Mouse (Mus musculus) small intestine, adult 2 months (tissue): ENCODE data around the gene Zfp981.

ENCODE experiments used
- CTCF ChIP-seq: fragments of 200-500 bp; IDR thresholded peaks from 2 replicates; pipeline ENCODE4 v1.5.1; 2012; ENCODE audit warnings: low read depth, mild to moderate bottlenecking, control low read depth, inconsistent platforms, low read length, moderate library complexity, mixed read lengths; ENCODE audit not compliant: insufficient replicate concordance, insufficient read length; ENCODE audit errors: extremely low read depth
- POLR2A ChIP-seq: fragments of 200-500 bp; IDR thresholded peaks from 2 replicates; pipeline ENCODE4 v1.6.1; 2012; ENCODE audit warnings: low read depth, mild to moderate bottlenecking, control low read depth, inconsistent platforms, low read length, moderate library complexity

DNA sequence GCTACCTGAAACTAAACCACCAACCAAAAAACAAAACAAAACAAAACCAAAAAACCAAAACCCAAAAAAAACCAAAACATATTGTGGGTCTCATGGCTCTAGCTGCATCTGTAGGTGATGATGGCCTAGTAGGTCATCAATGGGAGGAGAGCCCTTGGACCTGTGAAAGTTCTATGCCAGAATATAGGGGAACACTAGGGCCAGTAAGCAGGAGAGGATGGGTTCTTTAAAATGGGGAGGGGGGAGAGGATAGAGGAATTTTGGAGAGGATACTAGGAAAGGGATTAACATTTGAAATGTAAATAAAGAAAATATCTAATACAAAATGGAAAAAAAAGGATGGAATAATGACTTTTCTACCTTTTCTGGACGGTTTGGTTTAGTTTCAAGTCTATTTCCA is 14.6 kb downstream of the Zfp981 start:
- TF ChIP-seq CTCF (no peak), POLR2A (no peak)
